7 mouse cellular contexts compared by ENCODE assay signal in genomic region chr1:63113274-63114135, GRCm38 (mm10). TPM values are rescaled to one million over a fixed set of nuclear protein-coding genes. Genes with fewer than 3 reads are reported as not detected.
DNase-seq lines count a peak whose midpoint lies in the region; ATAC-seq and TF ChIP-seq lines count a peak whose summit lies in the region.

No protein-coding gene starts in this region.

- H3K4me3 ChIP-seq in intestine, postnatal 0 days (ENCODE audit: low read depth, low read length) = peak overlapping the region; percentile 94
- peak overlapping the region; percentile 83 for H3K4me3 ChIP-seq in limb, embryonic 15.5 days
- H3K4me3 ChIP-seq in midbrain, embryonic 16.5 days (ENCODE audit: low read depth, low read length) = peak overlapping the region; percentile 96
- H3K4me3 ChIP-seq in stomach, embryonic 15.5 days (replicated peaks) = peak overlapping the region; percentile 86

- no peak for TF ChIP-seq CTCF in intestine, postnatal 0 days (IDR thresholded peaks at IDR 0.05; ENCODE audit: low read depth)

- H3K9ac ChIP-seq in intestine, postnatal 0 days (ENCODE audit: low read depth, low read length) = peak overlapping the region; percentile 100
- H3K9ac ChIP-seq in limb, embryonic 15.5 days = peak overlapping the region; percentile 99
- H3K9ac ChIP-seq in midbrain, embryonic 16.5 days (ENCODE audit: low read depth, low read length) = peak overlapping the region; percentile 100
- peak overlapping the region; percentile 88 for H3K9ac ChIP-seq in stomach, embryonic 15.5 days

- peak overlapping the region; percentile 82 for H3K4me2 ChIP-seq in intestine, postnatal 0 days (replicated peaks; ENCODE audit: low read depth)
- peak overlapping the region; percentile 74 for H3K4me2 ChIP-seq in limb, embryonic 15.5 days
- peak overlapping the region; percentile 92 for H3K4me2 ChIP-seq in midbrain, embryonic 16.5 days (ENCODE audit: low read length)
- H3K4me2 ChIP-seq in stomach, embryonic 15.5 days = peak overlapping the region; percentile 70

- under 1% methylated on average over 54 of the region's 92 CpGs for WGBS in intestine, postnatal 0 days
- WGBS in limb, embryonic 15.5 days = under 1% methylated on average over 50 of the region's 92 CpGs
- WGBS in midbrain, embryonic 16.5 days = under 1% methylated on average over 41 of the region's 92 CpGs
- WGBS in stomach, embryonic 15.5 days = under 1% methylated on average over 58 of the region's 92 CpGs

- peaks cover 9% of the 10 kb centered on the region for H3K36me3 ChIP-seq in intestine, postnatal 0 days (ENCODE audit: control insufficient read depth, insufficient read depth)
- peaks cover 6% of the 10 kb centered on the region; the same call in 1 of the 2 replicates for H3K36me3 ChIP-seq in limb, embryonic 15.5 days
- no peaks in the 10 kb centered on the region for H3K36me3 ChIP-seq in midbrain, embryonic 16.5 days (ENCODE audit: control insufficient read depth, insufficient read depth, low read length)
- peaks cover 5% of the 10 kb centered on the region; the same call in 1 of the 2 replicates for H3K36me3 ChIP-seq in stomach, embryonic 15.5 days

- peak overlapping the region; percentile 100 for H3K27ac ChIP-seq in intestine, postnatal 0 days (ENCODE audit: low read depth, low read length)
- peak overlapping the region; percentile 100 for H3K27ac ChIP-seq in limb, embryonic 15.5 days
- H3K27ac ChIP-seq in midbrain, embryonic 16.5 days (ENCODE audit: low read length) = peak overlapping the region; percentile 95
- peak overlapping the region; percentile 99 for H3K27ac ChIP-seq in stomach, embryonic 15.5 days

- peak; percentile 75 to 89 for DNase-seq in adrenal gland, adult (ENCODE audit: inconsistent age in 2 of 2, low spot score in 1 of 2)
- peak; percentile 73 to 76 for DNase-seq in cerebellum, postnatal 25 days
- DNase-seq in gastrocnemius, postnatal 4 days (ENCODE audit: low spot score in 2 of 2) = peak; percentile 53 to 65

- H3K27me3 ChIP-seq in intestine, postnatal 0 days (replicated peaks; ENCODE audit: control insufficient read depth, insufficient read depth, low read length) = no peaks in the 10 kb centered on the region
- no peaks in the 10 kb centered on the region for H3K27me3 ChIP-seq in limb, embryonic 15.5 days
- H3K27me3 ChIP-seq in midbrain, embryonic 16.5 days (ENCODE audit: control insufficient read depth, insufficient read depth, low read depth, low read length) = no peaks in the 10 kb centered on the region
- no peaks in the 10 kb centered on the region for H3K27me3 ChIP-seq in stomach, embryonic 15.5 days (replicated peaks)

- no peaks in the 10 kb centered on the region for H3K9me3 ChIP-seq in intestine, postnatal 0 days (ENCODE audit: control insufficient read depth)
- no peaks in the 10 kb centered on the region for H3K9me3 ChIP-seq in limb, embryonic 15.5 days
- H3K9me3 ChIP-seq in midbrain, embryonic 16.5 days (replicated peaks; ENCODE audit: control insufficient read depth, low read length, poor library complexity, severe bottlenecking) = no peaks in the 10 kb centered on the region
- no peaks in the 10 kb centered on the region for H3K9me3 ChIP-seq in stomach, embryonic 15.5 days

- no peaks in the 10 kb centered on the region for H3K4me1 ChIP-seq in intestine, postnatal 0 days (replicated peaks; ENCODE audit: control insufficient read depth, insufficient read depth, low read length)
- H3K4me1 ChIP-seq in limb, embryonic 15.5 days = peaks cover 22% of the 10 kb centered on the region
- peaks cover 40% of the 10 kb centered on the region for H3K4me1 ChIP-seq in midbrain, embryonic 16.5 days (ENCODE audit: control insufficient read depth, insufficient read depth, low read length)
- peaks cover 7% of the 10 kb centered on the region; the same call in 1 of the 2 replicates for H3K4me1 ChIP-seq in stomach, embryonic 15.5 days

- ATAC-seq in intestine, postnatal 0 days = peak; percentile 64
- ATAC-seq in limb, embryonic 15.5 days (ENCODE audit: insufficient number of reproducible peaks, low FRiP score, low TSS enrichment, low read depth) = peak; percentile 48; the same call in 1 of the 2 replicates
- ATAC-seq in midbrain, embryonic 16.5 days = peak; percentile 38
- peak; percentile 66 for ATAC-seq in stomach, embryonic 15.5 days (ENCODE audit: insufficient read depth, low FRiP score, low read depth)

RNA-seq across cellular contexts. Expression of gene Ino80d, which starts 1.0 kb away (rescaled TPM):
- 10 to 100 TPM; 26.5 to 26.6 TPM for total RNA-seq in gastrocnemius, postnatal 4 days (2021)
- polyA plus RNA-seq in intestine, postnatal 0 days (2015; fragmentation: Nextera tagmentation; extraction: Ambion mirVana) = 5.7 and 6.7 TPM in 2 replicates
- polyA plus RNA-seq in limb, embryonic 15.5 days (2015; fragmentation: Nextera tagmentation; extraction: Ambion mirVana) = 11.3 TPM in 2 replicates
- 8.9 and 9.6 TPM in 2 replicates for polyA plus RNA-seq in midbrain, embryonic 16.5 days (2015; fragmentation: Nextera tagmentation; extraction: Ambion mirVana)
- polyA plus RNA-seq in stomach, embryonic 15.5 days (2015; fragmentation: Nextera tagmentation; extraction: Ambion mirVana) = 12.9 and 13.3 TPM in 2 replicates

Comparison
In these comparisons a context has a peak if more than half of its experiments do, and no peak if none do; other contexts are left out.
1. Peak in every context shown above with its lines: DNase-seq, ATAC-seq, H3K4me3 ChIP-seq and H3K27ac ChIP-seq.